ENCODE assay signal across 16 mouse cellular contexts in the genomic region with DNA sequence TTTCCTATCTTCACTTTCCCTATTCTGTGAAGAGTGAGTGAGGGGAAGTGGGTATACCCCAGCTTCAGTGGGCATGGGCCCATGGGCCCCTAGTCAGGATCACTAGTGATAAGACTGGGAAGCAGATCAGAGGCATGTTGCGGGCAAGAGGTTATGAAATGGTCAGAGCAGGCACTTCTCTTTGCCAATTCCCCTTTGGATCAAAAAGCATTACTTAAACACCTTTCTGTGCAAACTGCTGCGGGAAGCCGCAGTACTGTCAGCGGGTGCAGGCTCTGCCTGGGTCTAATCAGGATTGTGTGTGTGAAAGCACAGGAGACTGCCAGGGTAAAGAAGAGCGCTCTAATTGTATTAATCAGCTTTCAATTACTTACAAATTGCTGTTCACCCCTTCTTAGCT.
A peak's percentile ranks its signal among the peaks of the same experiment; 100 is the strongest.
DNase-seq lines count a peak whose midpoint lies in the region; ATAC-seq lines count a peak whose summit lies in the region.
"Had no signal": no experiment of that assay in that cellular context is flagged by ENCODE, and none has a peak within 500 bp of the region (broad histone marks: within the 10 kb centered on the region; RNA-seq: fewer than 3 reads in every experiment).

No protein-coding gene starts in this region.

- H3K4me2 ChIP-seq in hindbrain, embryonic 11.5 days (replicated peaks; ENCODE audit: low read depth, low read length), result no peak overlapping the region
- no peak overlapping the region for H3K4me2 ChIP-seq in forebrain, embryonic 15.5 days (replicated peaks)
- H3K4me2 ChIP-seq in midbrain, embryonic 13.5 days (replicated peaks), result no peak overlapping the region
- H3K4me2 ChIP-seq in liver, embryonic 12.5 days, result no peak overlapping the region
- H3K4me2 ChIP-seq: heart, embryonic 11.5 days had no signal

- no peak overlapping the region for H3K9ac ChIP-seq in hindbrain, embryonic 11.5 days (ENCODE audit: low read depth, low read length)
- H3K9ac ChIP-seq in forebrain, embryonic 15.5 days (replicated peaks), result no peak overlapping the region
- 0 out of 2 replicates have a peak overlapping the region, but pooled peaks have one; percentile 17 for H3K9ac ChIP-seq in midbrain, embryonic 13.5 days (replicated peaks)
- H3K9ac ChIP-seq in liver, embryonic 12.5 days, result no peak overlapping the region
- H3K9ac ChIP-seq: liver, embryonic 14.5 days had no signal

- DNase-seq in hindbrain, embryonic 10.5 days (ENCODE audit: low spot score), result no peak
- no peak for DNase-seq in hindbrain, embryonic 11.5 days (ENCODE audit: low spot score)
- DNase-seq in cerebellum, adult 9-10 months, result peak; percentile 72
- DNase-seq in gastrocnemius, postnatal 14 days, result no peak
- DNase-seq: gastrocnemius, postnatal 10 days; heart, postnatal 36 days; kidney, adult 18-20 months; kidney, postnatal 36 days; lung, postnatal 14 days; thymus, adult 2 months had no signal

- H3K4me1 ChIP-seq in hindbrain, embryonic 10.5 days (replicated peaks), result peaks cover 26% of the 10 kb centered on the region
- no peaks in the 10 kb centered on the region for H3K4me1 ChIP-seq in hindbrain, embryonic 11.5 days (replicated peaks; ENCODE audit: control insufficient read depth, insufficient read depth, low read length)
- peaks cover 45% of the 10 kb centered on the region for H3K4me1 ChIP-seq in forebrain, embryonic 15.5 days
- H3K4me1 ChIP-seq in midbrain, embryonic 13.5 days (replicated peaks), result peaks cover 34% of the 10 kb centered on the region
- H3K4me1 ChIP-seq in liver, embryonic 12.5 days, result no peaks in the 10 kb centered on the region

- H3K27ac ChIP-seq in hindbrain, embryonic 10.5 days, result peak overlapping the region; percentile 57; the same call in 1 of the 2 replicates
- H3K27ac ChIP-seq in hindbrain, embryonic 11.5 days (ENCODE audit: low read depth, low read length), result no peak overlapping the region
- peak overlapping the region; percentile 68 for H3K27ac ChIP-seq in forebrain, embryonic 15.5 days (replicated peaks)
- H3K27ac ChIP-seq in midbrain, embryonic 13.5 days, result peak overlapping the region; percentile 40; the same call in 1 of the 2 replicates
- H3K27ac ChIP-seq in liver, embryonic 12.5 days, result no peak overlapping the region
- H3K27ac ChIP-seq: liver, embryonic 14.5 days had no signal

- no peaks in the 10 kb centered on the region for H3K9me3 ChIP-seq in hindbrain, embryonic 10.5 days
- no peaks in the 10 kb centered on the region for H3K9me3 ChIP-seq in hindbrain, embryonic 11.5 days (ENCODE audit: control insufficient read depth, low read length)
- H3K9me3 ChIP-seq in forebrain, embryonic 15.5 days, result no peaks in the 10 kb centered on the region
- H3K9me3 ChIP-seq in midbrain, embryonic 13.5 days, result no peaks in the 10 kb centered on the region
- H3K9me3 ChIP-seq in liver, embryonic 12.5 days (replicated peaks), result no peaks in the 10 kb centered on the region

- WGBS in hindbrain, embryonic 10.5 days, result 88% methylated on average over 5 of the region's 5 CpGs
- WGBS in hindbrain, embryonic 11.5 days, result 86% methylated on average over 5 of the region's 5 CpGs
- WGBS in forebrain, embryonic 15.5 days, result 21% methylated on average over 5 of the region's 5 CpGs
- WGBS in midbrain, embryonic 13.5 days, result 50% methylated on average over 5 of the region's 5 CpGs
- 73% methylated on average over 5 of the region's 5 CpGs for WGBS in liver, embryonic 12.5 days (ENCODE audit: insufficient replicate concordance)

- no peak for ATAC-seq in hindbrain, embryonic 11.5 days (ENCODE audit: low FRiP score)
- ATAC-seq in forebrain, embryonic 15.5 days (replicated peaks), result peak; percentile 26
- no peak for ATAC-seq in midbrain, embryonic 13.5 days
- ATAC-seq in liver, embryonic 12.5 days, result no peak
- ATAC-seq in megakaryocyte, adult 5-6 weeks (ENCODE audit: poor library complexity, severe bottlenecking), result no peak

- intact Hi-C loops in gastrocnemius, postnatal 14 days (cut with DNase I; ENCODE audit: low total_unique reads), result no loop called here

- H3K36me3 ChIP-seq in hindbrain, embryonic 10.5 days, result no peaks in the 10 kb centered on the region
- H3K36me3 ChIP-seq in hindbrain, embryonic 11.5 days (ENCODE audit: control insufficient read depth, insufficient read depth, low read length), result no peaks in the 10 kb centered on the region
- no peaks in the 10 kb centered on the region for H3K36me3 ChIP-seq in forebrain, embryonic 15.5 days
- H3K36me3 ChIP-seq in midbrain, embryonic 13.5 days, result no peaks in the 10 kb centered on the region
- H3K36me3 ChIP-seq in liver, embryonic 12.5 days, result no peaks in the 10 kb centered on the region

- H3K4me3 ChIP-seq in hindbrain, embryonic 10.5 days, result no peak overlapping the region
- no peak overlapping the region for H3K4me3 ChIP-seq in hindbrain, embryonic 11.5 days (ENCODE audit: low read depth, low read length)
- H3K4me3 ChIP-seq in forebrain, embryonic 15.5 days, result no peak overlapping the region
- no peak overlapping the region for H3K4me3 ChIP-seq in midbrain, embryonic 13.5 days (replicated peaks)
- H3K4me3 ChIP-seq in liver, embryonic 12.5 days, result no peak overlapping the region

- H3K27me3 ChIP-seq in hindbrain, embryonic 10.5 days (ENCODE audit: insufficient read depth, poor library complexity, severe bottlenecking), result 0 out of 2 replicates have a peak, but pooled peaks cover 4% of the 10 kb centered on the region
- H3K27me3 ChIP-seq in hindbrain, embryonic 11.5 days (ENCODE audit: control insufficient read depth, insufficient read depth, low read length), result no peaks in the 10 kb centered on the region
- H3K27me3 ChIP-seq in forebrain, embryonic 15.5 days, result no peaks in the 10 kb centered on the region
- H3K27me3 ChIP-seq in midbrain, embryonic 13.5 days, result no peaks in the 10 kb centered on the region
- peaks cover 34% of the 10 kb centered on the region for H3K27me3 ChIP-seq in liver, embryonic 12.5 days (replicated peaks)

Comparison
In these comparisons a context has a peak if more than half of its experiments do, and no peak if none do; other contexts are left out.
1. H3K27ac ChIP-seq: peak in hindbrain, embryonic 10.5 days (single experiment), forebrain, embryonic 15.5 days (single experiment) and midbrain, embryonic 13.5 days (single experiment); none in hindbrain, embryonic 11.5 days (single experiment) and liver, embryonic 12.5 days (single experiment).